Comparison of ENCODE assay signal across 8 mouse cellular contexts in genomic region chr7:80401041-80401859, GRCm38 (mm10). TPM values are rescaled to one million over a fixed set of nuclear protein-coding genes. Genes with fewer than 3 reads are reported as not detected.
DNase-seq lines count a peak whose midpoint lies in the region; ATAC-seq and TF ChIP-seq lines count a peak whose summit lies in the region.

No protein-coding gene starts in this region.

- no peak for ATAC-seq in hindbrain, embryonic 12.5 days (ENCODE audit: low FRiP score)
- peak; percentile 10; the same call in 1 of the 2 replicates for ATAC-seq in lung, postnatal 0 days
- ATAC-seq in monocyte, adult 5-6 weeks (replicated peaks; ENCODE audit: insufficient number of reproducible peaks, low FRiP score, low TSS enrichment, poor library complexity, severe bottlenecking): no peak

- H3K9me3 ChIP-seq in hindbrain, embryonic 12.5 days (replicated peaks): no peaks in the 10 kb centered on the region
- H3K9me3 ChIP-seq in lung, postnatal 0 days (ENCODE audit: low read length): no peaks in the 10 kb centered on the region

- WGBS in hindbrain, embryonic 12.5 days: 22% methylated on average over 5 of the region's 5 CpGs
- 16% methylated on average over 5 of the region's 5 CpGs for WGBS in lung, postnatal 0 days

- TF ChIP-seq CTCF in lung, postnatal 0 days (IDR thresholded peaks at IDR 0.05): no peak

- H3K4me3 ChIP-seq in hindbrain, embryonic 12.5 days: peak overlapping the region; percentile 94
- H3K4me3 ChIP-seq in lung, postnatal 0 days (ENCODE audit: low read depth, low read length): peak overlapping the region; percentile 92

- H3K27ac ChIP-seq in hindbrain, embryonic 12.5 days: peak overlapping the region; percentile 82; the same call in 1 of the 2 replicates
- peak overlapping the region; percentile 98 for H3K27ac ChIP-seq in lung, postnatal 0 days (ENCODE audit: low read length)

- H3K9ac ChIP-seq in hindbrain, embryonic 12.5 days: peak overlapping the region; percentile 95
- H3K9ac ChIP-seq in lung, postnatal 0 days (replicated peaks; ENCODE audit: low read depth): peak overlapping the region; percentile 99

- H3K4me1 ChIP-seq in hindbrain, embryonic 12.5 days: peaks cover 29% of the 10 kb centered on the region
- peaks cover 22% of the 10 kb centered on the region; the same call in 1 of the 2 replicates for H3K4me1 ChIP-seq in lung, postnatal 0 days (ENCODE audit: insufficient read depth, low read depth, low read length)

- peaks cover 11% of the 10 kb centered on the region; the same call in 1 of the 2 replicates for H3K36me3 ChIP-seq in hindbrain, embryonic 12.5 days
- peaks cover 9% of the 10 kb centered on the region; the same call in 1 of the 2 replicates for H3K36me3 ChIP-seq in lung, postnatal 0 days (ENCODE audit: insufficient read depth, low read length)

- H3K4me2 ChIP-seq in hindbrain, embryonic 12.5 days (replicated peaks): peak overlapping the region; percentile 90
- H3K4me2 ChIP-seq in lung, postnatal 0 days (replicated peaks; ENCODE audit: low read depth, low read length): peak overlapping the region; percentile 93

- no peak for TF ChIP-seq EP300 in lung, postnatal 0 days (IDR thresholded peaks at IDR 0.05)

- peak; percentile 63 to 87 for DNase-seq in adrenal gland, adult (ENCODE audit: inconsistent age in 2 of 2, low spot score in 1 of 2)
- DNase-seq in adrenal gland, adult 8-10 months: no peak
- peak; percentile 58 to 69 for DNase-seq in right cerebral cortex, adult 2 months (ENCODE audit: low spot score in 2 of 2)
- DNase-seq in right cerebral cortex, postnatal 4 days: no peak
- DNase-seq in lung, postnatal 0 days (ENCODE audit: low spot score): peak; percentile 67
- DNase-seq in ovary, postnatal 14 days (ENCODE audit: low spot score): no peak

- H3K27me3 ChIP-seq in hindbrain, embryonic 12.5 days: peaks cover 17% of the 10 kb centered on the region
- H3K27me3 ChIP-seq in lung, postnatal 0 days (replicated peaks; ENCODE audit: insufficient read depth, low read length): no peaks in the 10 kb centered on the region

RNA-seq across cellular contexts. Expression of gene Furin, which starts 4.0 kb away (rescaled TPM):
- total RNA-seq in adrenal gland, adult 8-10 months (2022): 100 to 1,000 TPM; 153 to 192 (median 166) TPM
- polyA plus RNA-seq in hindbrain, embryonic 12.5 days (2016; fragmentation: Nextera tagmentation; extraction: Ambion mirVana): 6.1 and 6.9 TPM in 2 replicates
- polyA plus RNA-seq in lung, postnatal 0 days (2015; fragmentation: Nextera tagmentation; extraction: Ambion mirVana): 24.4 and 27.3 TPM in 2 replicates
- total RNA-seq in monocyte, adult 5-6 weeks (2017): 31.1 to 46.2 TPM (median 34.3 TPM) in 3 replicates

RNA-seq across cellular contexts. Expression of gene Fes, which starts 13.5 kb away (rescaled TPM):
- total RNA-seq in adrenal gland, adult 8-10 months (2022): 10 to 100 TPM in 3 of 4 experiments, 1 to 10 TPM in 1; 7.1 to 20.3 (median 15.2) TPM
- polyA plus RNA-seq in hindbrain, embryonic 12.5 days (2016; fragmentation: Nextera tagmentation; extraction: Ambion mirVana): 10.2 and 11.8 TPM in 2 replicates
- polyA plus RNA-seq in lung, postnatal 0 days (2015; fragmentation: Nextera tagmentation; extraction: Ambion mirVana): 23.5 and 26.4 TPM in 2 replicates
- 117 to 175 TPM (median 150 TPM) in 3 replicates for total RNA-seq in monocyte, adult 5-6 weeks (2017)

RNA-seq across cellular contexts. Expression of gene Man2a2, which starts 30.1 kb away (rescaled TPM):
- 100 to 1,000 TPM in 3 of 4 experiments, 10 to 100 TPM in 1; 92.4 to 158 (median 132) TPM for total RNA-seq in adrenal gland, adult 8-10 months (2022)
- polyA plus RNA-seq in hindbrain, embryonic 12.5 days (2016; fragmentation: Nextera tagmentation; extraction: Ambion mirVana): 27.2 and 30.9 TPM in 2 replicates
- polyA plus RNA-seq in lung, postnatal 0 days (2015; fragmentation: Nextera tagmentation; extraction: Ambion mirVana): 8.5 and 9.6 TPM in 2 replicates
- 12.8 to 20.6 TPM (median 18.0 TPM) in 3 replicates for total RNA-seq in monocyte, adult 5-6 weeks (2017)

RNA-seq across cellular contexts. Expression of gene Hddc3, which starts 58.3 kb away (rescaled TPM):
- 10 to 100 TPM; 29.7 to 43.1 (median 35.4) TPM for total RNA-seq in adrenal gland, adult 8-10 months (2022)
- 20.2 and 22.0 TPM in 2 replicates for polyA plus RNA-seq in hindbrain, embryonic 12.5 days (2016; fragmentation: Nextera tagmentation; extraction: Ambion mirVana)
- polyA plus RNA-seq in lung, postnatal 0 days (2015; fragmentation: Nextera tagmentation; extraction: Ambion mirVana): 8.5 and 9.2 TPM in 2 replicates
- 0.21 to 6.1 TPM (median 1.5 TPM) in 3 replicates for total RNA-seq in monocyte, adult 5-6 weeks (2017)

Comparison
In these comparisons a context has a peak if more than half of its experiments do, and no peak if none do; other contexts are left out.
1. DNase-seq: peak in adrenal gland, adult (2 of 2), right cerebral cortex, adult 2 months (2 of 2) and lung, postnatal 0 days (single experiment); none in adrenal gland, adult 8-10 months (single experiment), right cerebral cortex, postnatal 4 days (single experiment) and ovary, postnatal 14 days (single experiment).